Mouse (Mus musculus) ES-Bruce4 (cell line): ENCODE data around the gene Zfp618. TPM values are rescaled to one million over a fixed set of nuclear protein-coding genes. Genes with fewer than 3 reads are reported as not detected.

Experiments used
- H3K27ac ChIP-seq: 2 replicates; pipeline ENCODE4 v1.5.1; 2012; ENCODE audit warnings: low read length, inconsistent platforms; ENCODE audit not compliant: insufficient read depth
- H3K27me3 ChIP-seq: 2 replicates; pipeline ENCODE4 v1.6.1; 2012; ENCODE audit warnings: mild to moderate bottlenecking, low read length, inconsistent platforms; ENCODE audit not compliant: control insufficient read depth, poor library complexity, insufficient read depth, severe bottlenecking
- H3K36me3 ChIP-seq: 2 replicates; pipeline ENCODE4 v1.6.1; 2012; ENCODE audit warnings: inconsistent platforms, mild to moderate bottlenecking, low read length, moderate library complexity; ENCODE audit not compliant: control insufficient read depth, poor library complexity, insufficient read depth, severe bottlenecking
- H3K4me1 ChIP-seq: one replicate; pipeline ENCODE4 v1.8.1; 2011; ENCODE audit warnings: low read length; ENCODE audit not compliant: control insufficient read depth, insufficient read depth
- H3K4me3 ChIP-seq: 2 replicates; pipeline ENCODE4 v1.5.1; 2011; ENCODE audit warnings: low read depth, mild to moderate bottlenecking, low read length
- H3K9ac ChIP-seq: 2 replicates; pipeline ENCODE4 v1.6.1; 2012; ENCODE audit warnings: low read depth, mild to moderate bottlenecking, inconsistent platforms; ENCODE audit not compliant: poor library complexity, severe bottlenecking
- H3K9me3 ChIP-seq: replicated peaks from 2 replicates; pipeline ENCODE4 v1.6.1; 2012; ENCODE audit warnings: mild to moderate bottlenecking, low read length, inconsistent platforms; ENCODE audit not compliant: control insufficient read depth, poor library complexity, insufficient read depth, severe bottlenecking
- CTCF ChIP-seq: IDR thresholded peaks from one replicate; pipeline ENCODE4 v1.8.1; 2011; ENCODE audit warnings: low read depth, low read length
- EP300 ChIP-seq: IDR thresholded peaks from 2 replicates; pipeline ENCODE4 v1.6.1; 2011; ENCODE audit warnings: low read depth, low read length; ENCODE audit not compliant: insufficient read depth
- POLR2A ChIP-seq: IDR thresholded peaks from one replicate; pipeline ENCODE4 v1.8.1; 2011; ENCODE audit warnings: low read length; ENCODE audit not compliant: insufficient read depth
- polyA plus RNA-seq: library from polyadenylated mRNA; stranded (reverse); fragments of >200 nt; gene quantifications from 2 replicates; pipeline ENCODE4 v1.2.4, GENCODE M21; 2011; ENCODE audit warnings: low read depth; ENCODE audit not compliant: missing spikeins, insufficient read depth, insufficient read length

Zfp618 gene
- polyA plus RNA-seq, 1 experiment, result 2.8 TPM

GRCm38 (mm10) chr4:63036790-63037189 lies 71.4 kb downstream of the Zfp618 start:
- H3K27me3 ChIP-seq, result no peaks in the 10 kb centered on the region
- no peak for TF ChIP-seq POLR2A
- no peak for TF ChIP-seq EP300
- TF ChIP-seq CTCF, result no peak
- no peak overlapping the region for H3K27ac ChIP-seq
- peaks cover 8% of the 10 kb centered on the region for H3K4me1 ChIP-seq
- H3K36me3 ChIP-seq, result no peaks in the 10 kb centered on the region
- no peaks in the 10 kb centered on the region for H3K9me3 ChIP-seq
- H3K4me3 ChIP-seq, result no peak overlapping the region
- no peak overlapping the region for H3K9ac ChIP-seq

- Histone ChIP-seq H3K9me3 (no peaks in the 10 kb centered on the region), H3K27me3 (no peaks in the 10 kb centered on the region), H3K4me1 (peaks cover 8% of the 10 kb centered on the region), H3K9ac (no peak overlapping the region), H3K36me3 (no peaks in the 10 kb centered on the region), H3K4me3 (no peak overlapping the region), H3K27ac (no peak overlapping the region)
- TF ChIP-seq CTCF (no peak), POLR2A (no peak), EP300 (no peak)
Observed at GRCm38 (mm10) chr4:63037555-63037954, 72.2 kb downstream of the Zfp618 start.

- Histone ChIP-seq H3K27ac (no peak overlapping the region), H3K9me3 (no peaks in the 10 kb centered on the region)
- TF ChIP-seq CTCF, result no peak
- TF ChIP-seq EP300, result no peak
- TF ChIP-seq POLR2A, result no peak
Observed at GRCm38 (mm10) chr4:63038265-63038664, 72.9 kb downstream of the Zfp618 start.

GRCm38 (mm10) chr4:63038937-63039336 lies 73.6 kb downstream of the Zfp618 start:
- no peak for TF ChIP-seq CTCF
- no peak for TF ChIP-seq EP300
- TF ChIP-seq POLR2A, result no peak
- H3K4me3 ChIP-seq, result no peak overlapping the region
- H3K27me3 ChIP-seq, result no peaks in the 10 kb centered on the region

More at GRCm38 (mm10) chr4:63038265-63038664, 72.9 kb downstream of the Zfp618 start:
- H3K9ac ChIP-seq, result no peak overlapping the region
- no peaks in the 10 kb centered on the region for H3K36me3 ChIP-seq
- no peaks in the 10 kb centered on the region for H3K27me3 ChIP-seq
- peaks cover 8% of the 10 kb centered on the region for H3K4me1 ChIP-seq
- H3K4me3 ChIP-seq, result no peak overlapping the region

GRCm38 (mm10) chr4:63048606-63049005 lies 83.2 kb downstream of the Zfp618 start:
- no peak overlapping the region for H3K4me3 ChIP-seq
- H3K9ac ChIP-seq, result no peak overlapping the region
- no peak for TF ChIP-seq CTCF
- TF ChIP-seq POLR2A, result no peak
- no peak for TF ChIP-seq EP300
- no peaks in the 10 kb centered on the region for H3K27me3 ChIP-seq
- no peak overlapping the region for H3K27ac ChIP-seq
- H3K36me3 ChIP-seq, result no peaks in the 10 kb centered on the region
- peaks cover 10% of the 10 kb centered on the region; the same call in 1 of the 2 replicates for H3K9me3 ChIP-seq
- no peaks in the 10 kb centered on the region for H3K4me1 ChIP-seq

More at GRCm38 (mm10) chr4:63038937-63039336, 73.6 kb downstream of the Zfp618 start:
- Histone ChIP-seq H3K9ac (no peak overlapping the region), H3K36me3 (no peaks in the 10 kb centered on the region), H3K4me1 (peaks cover 5% of the 10 kb centered on the region), H3K9me3 (no peaks in the 10 kb centered on the region), H3K27ac (no peak overlapping the region)

GRCm38 (mm10) chr4:63049596-63050318 lies 84.4 kb downstream of the Zfp618 start:
- Histone ChIP-seq H3K27ac (no peak overlapping the region), H3K4me1 (no peaks in the 10 kb centered on the region)

More at GRCm38 (mm10) chr4:63049596-63050318, 84.4 kb downstream of the Zfp618 start:
- Histone ChIP-seq H3K4me3 (no peak overlapping the region), H3K9me3 (peaks cover 10% of the 10 kb centered on the region; the same call in 1 of the 2 replicates), H3K36me3 (no peaks in the 10 kb centered on the region), H3K9ac (no peak overlapping the region), H3K27me3 (no peaks in the 10 kb centered on the region)
- no peak for TF ChIP-seq POLR2A
- no peak for TF ChIP-seq EP300
- no peak for TF ChIP-seq CTCF
